Mouse (Mus musculus): ENCODE data around the gene Xab2.
A peak's percentile ranks its signal among the peaks of the same experiment; 100 is the strongest.
"Not testable (repeated sequence)": the region's sequence is repeated elsewhere in the genome, so short reads cannot be mapped to it uniquely, and the experiment has no call there.

Xab2 gene

DNA sequence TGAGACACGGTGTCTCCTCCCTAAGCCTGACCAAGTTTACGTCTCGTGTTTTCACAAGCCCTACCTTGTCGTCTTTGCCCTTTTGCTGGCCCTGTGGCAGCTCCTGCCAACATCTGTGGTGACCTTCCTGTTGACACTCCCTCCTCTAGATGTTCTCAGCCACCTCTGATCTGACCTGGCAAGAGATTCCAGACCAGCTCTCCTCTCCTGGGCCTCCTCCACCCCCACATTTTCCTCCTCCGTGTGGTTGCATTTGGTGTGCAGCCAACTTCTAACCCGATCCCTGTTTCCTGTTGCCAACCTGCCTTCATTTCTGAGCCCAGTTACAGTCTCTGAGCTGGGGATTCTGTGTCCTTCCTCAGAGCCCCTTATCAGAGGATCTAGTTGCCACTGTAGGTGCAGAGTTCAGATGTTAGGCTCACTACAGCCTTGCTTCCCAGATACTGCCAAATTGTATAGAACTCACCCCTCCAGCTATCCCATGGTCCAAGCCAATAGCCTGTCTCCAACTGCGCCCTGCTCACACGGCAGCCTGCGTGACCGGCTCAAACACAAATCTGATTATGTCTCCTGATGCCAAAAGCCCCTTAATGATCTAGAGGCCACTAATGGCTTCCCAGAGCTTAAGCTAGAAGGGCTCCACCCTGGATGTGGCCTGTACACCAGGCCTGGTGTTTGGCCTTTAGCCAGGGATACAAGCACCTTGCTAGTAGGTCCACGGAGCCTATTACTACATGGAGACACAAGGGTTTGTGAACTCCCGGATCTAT lies 11.9 kb downstream of the Xab2 start:
- DNase-seq, result no peak

DNA sequence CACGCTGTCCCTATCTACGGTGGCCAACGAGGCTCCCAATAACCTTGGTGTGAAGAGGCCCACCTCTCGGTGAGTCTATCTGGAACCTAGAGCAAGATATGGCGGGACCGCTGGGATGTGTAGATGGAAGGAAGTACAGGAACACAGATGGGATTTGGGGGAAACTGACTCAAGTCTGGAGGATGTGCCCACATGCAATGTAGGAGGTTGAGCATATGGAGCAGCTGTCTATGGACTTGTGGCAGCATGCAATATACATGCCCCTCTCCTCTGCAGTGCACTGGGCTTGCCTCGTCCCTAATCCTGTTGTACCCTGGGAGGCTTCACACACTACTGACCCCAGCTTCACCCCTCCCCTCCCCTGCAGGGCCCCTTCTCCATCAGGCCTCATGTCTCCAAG lies 13.3 kb downstream of the Xab2 start:
- DNase-seq, result no peak

DNA sequence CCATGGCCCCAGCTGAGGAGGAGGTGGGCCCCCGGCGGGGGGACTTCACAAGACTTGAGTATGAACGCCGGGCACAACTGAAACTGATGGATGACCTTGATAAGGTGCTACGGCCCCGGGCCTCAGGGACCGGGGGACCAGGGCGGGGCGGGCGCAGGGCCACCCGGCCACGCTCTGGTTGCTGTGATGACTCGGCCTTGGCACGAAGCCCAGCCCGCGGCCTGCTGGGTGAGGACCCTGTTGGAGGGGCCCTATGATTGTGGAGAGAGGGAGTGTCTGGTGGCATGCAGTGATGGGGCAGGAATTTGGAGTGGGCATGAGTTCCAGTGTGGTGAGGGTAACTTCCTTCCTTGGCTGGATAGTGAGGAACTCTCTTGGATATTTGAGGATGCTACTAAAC lies 14.5 kb downstream of the Xab2 start:
- DNase-seq, result no peak

DNA sequence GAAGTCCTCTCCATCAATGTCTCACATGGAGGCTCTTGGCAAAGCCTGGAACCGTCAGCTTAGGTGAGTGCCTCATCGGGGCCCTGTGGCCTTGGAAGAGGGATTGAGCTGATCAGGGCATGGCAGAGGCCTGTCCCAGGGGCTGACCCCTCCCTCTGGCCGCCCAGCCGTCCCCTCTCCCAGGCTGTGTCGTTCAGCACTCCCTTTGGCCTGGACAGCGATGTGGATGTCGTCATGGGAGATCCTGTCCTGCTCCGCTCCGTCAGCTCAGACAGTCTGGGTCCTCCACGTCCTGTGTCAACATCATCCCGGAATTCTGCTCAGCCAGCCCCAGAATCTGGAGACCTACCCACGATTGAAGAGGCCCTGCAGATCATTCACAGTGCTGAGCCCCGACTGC lies 17.7 kb downstream of the Xab2 start:
- DNase-seq, result no peak

DNA sequence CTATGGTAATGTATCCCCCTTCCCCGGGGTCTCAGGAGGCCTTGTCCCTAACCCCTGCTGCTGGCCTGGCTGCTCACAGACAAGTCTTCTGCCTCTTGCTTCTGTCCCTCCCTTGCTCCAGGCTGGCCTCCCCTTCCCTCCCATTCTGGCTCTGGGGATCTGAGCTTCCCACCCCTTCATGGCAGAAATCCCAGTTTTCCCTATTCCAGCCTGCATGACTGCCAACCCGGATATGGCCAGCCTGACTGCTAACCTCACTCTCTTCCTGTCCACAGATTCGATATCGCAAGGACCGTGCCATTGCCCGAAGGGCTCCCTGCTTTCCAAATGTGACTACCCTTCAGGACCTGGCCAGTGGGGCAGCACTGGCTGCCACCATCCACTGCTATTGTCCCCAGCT lies 20.7 kb downstream of the Xab2 start:
- no peak for DNase-seq

DNA sequence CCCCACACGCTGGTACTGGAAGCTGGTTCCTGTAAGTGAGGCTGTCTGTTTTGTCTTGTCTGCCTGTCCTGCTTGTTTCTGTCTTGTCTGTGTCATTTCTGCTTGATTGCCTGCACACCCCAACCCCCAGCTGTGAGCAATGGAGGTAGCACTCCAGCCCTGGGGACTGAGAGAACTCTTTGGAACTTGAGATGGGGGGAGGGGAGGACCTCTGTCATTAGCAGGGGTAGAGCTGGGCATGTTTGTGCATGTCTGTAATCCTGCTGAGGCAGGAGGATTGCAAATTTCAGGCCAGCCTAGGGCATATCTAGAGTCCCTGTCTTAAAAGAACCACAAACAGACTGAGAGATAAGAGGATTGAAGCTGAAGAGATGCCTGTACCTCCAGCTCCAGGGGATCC lies 21.9 kb downstream of the Xab2 start:
- no peak for DNase-seq

DNA sequence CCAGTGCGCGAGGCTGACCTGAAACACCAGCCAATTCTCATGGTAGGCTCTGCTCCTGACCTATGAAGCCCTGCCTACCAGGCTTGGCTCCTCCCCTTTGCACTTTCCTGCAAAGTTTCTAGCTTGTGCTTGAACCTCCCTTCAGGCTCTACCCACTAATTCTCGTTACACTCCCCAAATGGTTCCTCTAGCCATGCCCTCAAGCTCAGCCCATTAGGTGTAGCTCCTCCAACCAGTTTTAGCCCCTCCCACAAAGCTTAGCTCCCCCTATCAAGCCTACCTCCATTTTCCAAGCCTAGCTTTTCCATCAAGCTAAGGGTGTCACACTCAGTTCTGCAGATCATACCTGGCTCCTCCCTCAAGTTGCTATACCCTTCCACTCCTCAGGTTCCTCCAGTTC lies 23.1 kb downstream of the Xab2 start:
- DNase-seq, result no peak

DNA sequence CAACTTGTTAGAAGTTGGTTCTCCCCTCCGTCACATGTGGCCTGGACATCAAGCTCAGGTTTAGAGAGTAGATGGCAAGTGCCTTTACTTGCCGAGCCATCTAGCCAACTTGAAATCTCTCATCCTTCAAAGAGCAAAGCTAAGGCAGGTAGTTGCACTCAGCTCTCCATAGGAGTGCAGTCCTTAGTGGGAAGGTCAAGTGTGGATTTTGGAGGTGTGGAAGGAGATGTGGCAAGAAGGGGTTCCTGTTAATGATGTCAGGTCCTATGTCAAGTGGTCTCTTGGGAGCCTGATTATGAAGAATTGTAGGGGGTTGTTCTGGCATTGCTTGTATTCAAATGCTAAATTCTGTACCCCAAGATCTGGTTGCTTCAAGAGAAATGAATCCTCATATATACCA lies 26.6 kb downstream of the Xab2 start:
- DNase-seq, result no peak

DNA sequence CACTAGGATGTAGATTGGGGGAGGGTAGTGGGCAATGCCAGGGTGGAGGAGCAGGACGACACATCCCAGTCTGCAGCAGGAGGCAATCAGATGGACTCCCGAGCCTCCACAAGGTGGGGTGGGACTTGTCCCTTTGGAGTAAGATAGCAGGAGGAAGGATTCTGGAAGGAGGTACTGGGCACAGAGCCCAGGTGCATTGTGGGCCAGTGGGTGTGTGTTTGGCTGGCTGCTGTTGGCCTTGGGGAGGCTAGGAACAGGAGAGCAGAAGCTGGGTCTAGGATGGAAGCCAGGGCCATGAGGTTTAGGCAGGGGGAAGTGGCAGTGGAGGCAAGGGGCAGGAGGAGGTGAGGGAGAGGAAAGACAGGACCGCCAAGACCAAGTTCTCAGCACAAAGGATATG lies 27.6 kb downstream of the Xab2 start:
- no peak for DNase-seq

DNA sequence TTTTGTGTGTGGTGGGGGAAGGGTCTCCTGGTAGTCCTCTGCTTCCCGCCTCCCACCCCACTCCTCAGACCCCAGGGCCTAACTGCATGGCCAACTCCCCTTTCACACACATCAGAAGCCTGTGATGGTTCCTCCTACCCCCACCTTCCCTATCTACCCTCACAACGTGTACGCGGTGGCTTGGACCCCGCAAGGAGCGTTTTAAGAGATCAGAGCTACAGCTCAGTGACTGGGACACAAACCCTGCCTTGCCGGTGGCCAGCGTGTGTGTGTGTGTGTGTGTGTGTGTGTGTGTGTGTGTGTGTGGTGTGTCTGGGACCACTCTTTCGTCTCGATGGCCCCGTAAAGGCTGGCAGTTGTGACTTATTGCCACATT lies 32.9 kb downstream of the Xab2 start:
- no peak for DNase-seq

DNA sequence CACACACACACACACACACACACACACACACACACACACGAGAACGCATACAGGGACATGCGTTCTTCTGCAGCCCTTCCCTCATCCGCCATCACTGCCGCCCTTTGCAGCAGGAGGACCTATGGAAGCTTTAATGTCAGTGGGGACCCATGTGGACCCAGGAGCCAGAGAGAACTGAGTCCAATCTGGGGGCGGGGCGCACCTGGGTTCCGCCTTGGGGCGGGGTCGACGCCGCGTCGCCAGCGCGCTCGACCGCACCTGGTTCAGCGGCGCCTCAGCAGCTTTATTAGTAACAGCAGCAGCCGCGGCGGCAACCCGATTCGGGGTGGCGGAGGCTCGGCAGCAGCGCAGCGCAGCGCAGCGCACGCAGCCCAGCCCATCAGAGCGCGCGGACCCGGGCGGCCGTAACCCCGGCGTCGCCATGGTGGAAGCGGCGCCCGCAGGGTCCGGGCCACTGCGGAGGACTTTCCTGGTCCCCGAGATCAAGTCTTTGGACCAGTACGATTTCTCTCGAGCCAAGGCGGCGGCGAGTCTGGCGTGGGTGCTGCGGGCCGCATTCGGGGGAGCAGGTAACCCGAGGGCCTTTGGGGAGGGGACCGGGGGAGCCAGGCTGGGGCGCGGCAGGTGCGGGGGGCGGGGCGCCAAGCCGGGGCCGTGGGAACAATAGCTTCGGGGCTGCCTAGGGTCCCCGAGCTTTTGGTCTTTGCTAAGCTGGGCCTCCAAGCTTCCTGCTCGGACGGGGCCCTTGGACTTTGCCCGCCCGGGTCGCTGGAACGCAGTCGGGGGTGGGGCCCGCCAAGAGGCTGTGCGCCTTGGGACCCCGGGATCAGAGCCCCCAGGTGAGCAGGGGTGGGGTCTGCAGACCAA lies 33.5 kb downstream of the Xab2 start:
- peak; percentile 78 for DNase-seq

DNA sequence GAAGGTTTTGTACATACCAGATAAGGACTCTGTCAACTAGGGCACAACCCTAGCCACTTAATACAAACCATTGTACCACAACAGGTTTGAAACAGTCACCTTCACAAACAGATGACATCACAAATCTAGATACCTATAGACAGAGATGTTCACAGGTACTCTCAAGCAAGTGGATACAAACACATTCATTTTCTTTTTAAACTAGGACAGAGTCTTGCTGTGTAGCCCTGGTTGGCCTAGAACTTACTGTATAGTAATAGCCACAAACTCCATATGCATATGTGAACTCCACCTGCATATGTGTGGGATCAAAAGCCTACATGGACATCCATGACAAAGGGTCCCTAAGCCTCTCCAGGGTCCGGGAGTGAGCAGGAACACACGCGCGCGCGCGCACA lies 34.1 kb downstream of the Xab2 start, which contains the start of gene Camsap3:
Camsap3 (plus strand) TSS at position 301 of the 398 bp plus-strand sequence.
- no peak for DNase-seq

DNA sequence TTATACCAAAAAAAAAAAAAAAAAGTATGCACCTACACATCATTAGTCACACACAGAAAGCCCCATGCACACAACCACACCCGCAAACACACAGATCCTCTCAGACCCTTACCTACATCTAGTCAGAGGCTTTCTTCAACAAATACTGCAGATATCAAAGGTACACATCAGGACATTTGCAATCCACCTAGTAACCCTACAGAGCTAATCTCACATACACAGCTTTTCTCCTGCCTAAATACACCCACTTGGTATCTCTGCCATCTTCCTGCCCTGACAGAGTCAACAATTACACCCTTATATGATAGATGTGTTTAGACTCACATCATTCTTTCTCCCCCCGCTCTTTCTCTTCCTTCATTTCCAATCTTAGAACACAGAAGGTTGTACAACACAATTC lies 34.7 kb downstream of the Xab2 start:
- DNase-seq, result no peak

DNA sequence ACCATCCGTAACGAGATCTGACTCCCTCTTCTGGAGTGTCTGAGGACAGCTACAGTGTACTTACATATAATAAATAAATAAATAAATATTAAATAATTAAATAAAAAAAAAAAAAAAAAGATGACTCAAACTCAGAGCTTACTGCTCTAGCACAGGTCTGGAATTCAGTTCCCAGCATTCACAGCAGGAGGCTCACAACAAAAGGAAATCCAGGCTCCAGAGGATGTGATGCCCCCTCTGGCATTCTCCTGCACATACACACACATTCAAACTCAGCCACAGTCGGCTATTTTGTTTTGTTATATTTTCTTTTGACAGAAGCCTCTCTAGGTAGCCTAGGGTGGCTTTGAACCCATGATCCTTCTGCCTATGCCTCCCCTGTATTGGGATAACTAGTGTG lies 39.2 kb downstream of the Xab2 start:
- DNase-seq, result not testable (repeated sequence)

DNA sequence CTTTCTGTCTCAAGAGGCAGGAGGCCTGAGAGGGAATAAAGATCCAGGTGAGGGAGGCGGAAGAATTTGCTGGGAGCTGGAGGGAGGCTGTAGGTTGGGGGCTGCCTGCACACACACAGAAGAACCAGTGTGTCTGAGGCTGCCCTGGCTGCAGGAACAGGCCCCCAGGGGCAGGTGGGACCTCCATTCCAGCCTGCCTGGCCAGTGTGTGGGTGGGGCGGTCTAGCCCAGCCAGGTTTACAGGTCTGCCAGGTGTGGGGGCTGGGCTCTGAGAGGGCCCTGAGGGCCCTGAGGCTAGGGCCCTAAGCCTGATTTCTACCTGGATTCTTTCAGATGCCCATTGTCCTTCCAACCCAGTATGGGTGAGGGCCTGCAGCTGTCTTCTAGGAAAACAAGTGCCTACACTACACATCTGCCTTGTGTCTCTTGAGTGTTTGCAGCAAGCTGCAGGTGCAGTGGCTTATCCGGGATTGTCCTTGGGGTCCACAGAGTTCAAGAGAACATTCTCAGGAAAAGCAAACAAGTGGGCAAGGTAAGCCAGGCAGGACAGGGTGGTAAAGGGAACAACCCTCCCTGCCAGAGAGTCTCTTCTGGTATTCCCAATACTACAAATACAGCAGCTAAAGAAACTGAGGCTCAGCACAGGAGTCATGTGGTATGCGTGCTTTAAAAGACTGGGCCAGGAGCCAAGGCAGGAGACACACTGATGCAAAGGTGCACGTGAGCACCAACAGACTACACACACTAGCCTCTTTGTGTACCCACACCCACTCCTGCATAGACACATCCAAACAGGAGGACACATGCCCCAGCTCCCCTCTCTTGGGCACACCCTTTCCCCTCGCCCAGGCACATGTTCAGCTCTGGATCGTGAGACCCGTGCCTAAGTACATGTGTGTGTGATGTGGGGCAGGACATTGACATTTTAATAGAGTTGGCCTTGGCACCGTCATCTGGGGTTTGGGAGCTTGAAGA lies 41.4 kb downstream of the Xab2 start:
- no peak for DNase-seq

DNA sequence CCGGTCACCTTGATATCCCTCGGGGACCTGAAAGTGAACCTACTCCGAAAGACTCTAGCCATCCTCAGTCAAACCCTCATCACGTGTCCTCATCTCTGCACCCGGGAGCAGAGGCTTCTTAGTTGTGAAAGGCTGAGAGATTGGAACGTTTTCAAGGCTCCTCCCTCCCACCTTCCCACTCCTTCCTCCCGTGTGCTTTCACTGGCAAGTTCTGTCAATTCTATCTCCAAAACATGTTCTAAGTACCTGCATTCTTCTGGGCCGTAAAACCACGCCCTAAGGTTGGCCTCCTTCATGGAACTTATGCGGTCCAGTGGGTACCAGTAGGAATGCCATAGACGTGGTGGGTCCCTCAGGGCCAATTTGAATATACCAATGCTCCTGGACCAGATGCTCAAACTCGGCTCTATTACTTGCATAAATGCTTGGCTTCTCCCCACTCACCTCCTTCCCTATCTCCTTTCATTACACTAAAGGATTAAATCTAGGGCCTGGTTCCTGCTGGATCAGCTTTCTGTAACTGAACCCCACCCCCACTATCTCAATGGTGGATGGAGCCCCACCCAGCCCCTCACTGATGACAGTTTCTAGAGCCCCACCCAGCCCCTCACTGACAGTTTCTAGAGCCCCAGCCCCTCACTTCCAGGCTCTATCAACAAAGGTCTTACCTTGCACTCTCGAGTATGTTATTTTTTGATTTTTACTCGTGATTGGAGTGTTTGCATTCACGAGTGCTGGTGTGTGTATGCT lies 44.7 kb downstream of the Xab2 start:
- DNase-seq, result no peak

DNA sequence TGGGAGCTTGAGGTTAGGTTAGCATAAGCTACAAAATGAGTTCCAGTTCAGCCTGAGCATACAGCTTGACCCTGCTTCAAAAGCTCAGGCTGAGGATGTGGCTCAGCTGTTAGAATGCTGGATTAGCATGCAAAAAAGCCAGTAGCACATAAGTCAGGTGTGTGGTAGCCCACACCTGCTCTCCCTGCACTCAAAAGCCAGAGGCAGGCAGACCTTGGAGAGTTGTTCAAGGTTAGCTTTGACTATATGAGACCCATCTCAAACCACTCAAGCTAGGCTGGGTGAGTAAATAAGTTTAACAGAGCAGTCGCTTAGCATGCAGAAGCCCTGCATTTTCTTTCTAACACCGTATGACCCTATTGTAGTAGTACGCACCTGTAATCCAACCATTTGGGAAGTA lies 46.6 kb downstream of the Xab2 start:
- DNase-seq, result no peak

DNA sequence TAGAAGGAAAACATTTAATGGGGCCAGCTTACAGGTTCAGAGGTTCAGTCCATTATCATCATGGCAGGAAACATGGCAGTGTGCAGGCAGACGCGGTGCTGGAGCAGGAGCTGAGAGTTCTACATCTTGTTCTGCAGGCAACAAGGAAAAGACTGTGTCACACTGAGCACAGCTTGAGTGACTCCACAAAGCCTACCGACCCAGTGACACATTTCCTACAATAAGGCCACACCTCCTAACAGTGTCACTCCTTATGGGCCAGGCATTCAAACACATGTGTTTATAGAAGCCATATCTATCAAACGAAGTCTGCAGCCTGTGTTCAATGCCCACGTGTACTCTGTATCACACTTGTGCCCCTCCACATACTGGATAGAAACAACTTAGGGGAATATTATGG lies 51.3 kb downstream of the Xab2 start:
- DNase-seq, result no peak

DNA sequence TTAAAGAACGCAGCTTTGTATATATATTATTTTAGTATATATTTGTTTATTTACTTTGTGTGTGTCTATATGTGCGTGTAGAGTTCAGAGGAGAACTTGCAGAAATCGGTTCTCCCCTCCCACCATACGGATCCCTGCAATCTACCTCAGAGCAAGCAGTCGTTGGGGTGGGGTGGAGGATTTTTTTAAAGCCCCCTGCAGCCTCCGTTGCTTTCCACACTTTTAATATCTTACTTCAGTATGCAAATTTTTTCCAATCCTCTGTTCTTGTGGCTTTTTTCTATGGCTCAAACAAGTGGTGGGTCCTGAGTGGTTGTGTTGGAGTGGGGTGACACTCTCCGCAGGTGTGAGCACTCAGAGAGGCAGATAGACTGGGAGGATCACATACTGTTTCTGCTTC lies 52.7 kb downstream of the Xab2 start:
- no peak for DNase-seq

DNA sequence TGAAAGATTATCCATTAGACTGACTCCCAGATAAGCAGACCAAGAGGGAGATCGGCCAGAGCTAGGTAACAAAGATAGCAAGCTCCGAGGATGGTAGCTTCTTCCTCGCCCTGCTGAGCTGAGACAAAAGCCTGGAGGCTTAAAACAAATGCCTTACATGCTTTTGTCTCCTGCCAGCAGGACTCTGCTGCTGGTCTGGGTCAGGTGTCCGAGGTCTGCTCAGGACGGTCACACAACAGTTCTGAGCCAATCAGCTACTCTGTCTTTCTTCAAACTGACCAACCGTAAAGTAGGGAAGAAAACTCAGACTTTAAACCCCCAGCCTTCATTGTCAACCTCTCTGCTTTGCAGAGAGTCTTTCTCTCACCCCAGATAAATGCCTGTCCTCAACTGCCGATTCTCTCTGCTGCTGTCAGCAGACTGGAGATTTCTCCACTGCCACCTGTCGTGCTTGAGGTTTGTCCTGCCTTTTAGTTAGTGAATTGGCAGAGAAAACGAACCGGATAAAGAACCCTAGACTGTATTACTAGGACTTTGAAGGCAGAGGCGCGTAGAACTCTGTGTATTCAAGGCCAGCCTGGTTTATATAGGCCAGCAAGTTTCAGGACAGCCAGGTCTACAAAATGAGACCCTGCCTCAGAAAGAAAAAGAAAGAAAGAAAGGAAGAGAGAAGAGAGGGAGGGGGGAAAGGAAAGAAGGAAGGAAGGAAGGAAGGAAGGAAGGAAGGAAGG lies 53.3 kb downstream of the Xab2 start, which contains the start of gene C330021F23Rik:
C330021F23Rik (plus strand) TSS at position 350 of the 731 bp plus-strand sequence.
- no peak for DNase-seq
